Mouse (Mus musculus) forebrain, embryonic 14.5 days (tissue): ENCODE results near the gene Rai1. TPM values are rescaled to one million over a fixed set of nuclear protein-coding genes. Genes with fewer than 3 reads are reported as not detected.
A peak's percentile ranks its signal among the peaks of the same experiment; 100 is the strongest.

Experiments used
- ATAC-seq: fragments of 200-750 bp; cut with Nextera tagmentation; 2 replicates; pipeline ENCODE4 v1.8.0; 2017; ENCODE audit warnings: mild to moderate bottlenecking, moderate library complexity
- DNase-seq: peaks from one replicate; pipeline ENCODE4 v3.0.0-alpha.2; 2015; ENCODE audit warnings: low spot score
- H3K27ac ChIP-seq: fragments of 300-500 bp; sonication (generic); 2 replicates; pipeline ENCODE4 v1.5.1; 2014; ENCODE audit warnings: low read depth, mild to moderate bottlenecking, control low read depth, low read length, moderate library complexity
- H3K27me3 ChIP-seq: fragments of 300-500 bp; sonication (generic); replicated peaks from 2 replicates; pipeline ENCODE4 v1.6.1; 2014; ENCODE audit warnings: low read length, control low read depth, mixed read lengths; ENCODE audit not compliant: control insufficient read depth, insufficient read depth
- H3K36me3 ChIP-seq: fragments of 300-500 bp; sonication (generic); 2 replicates; pipeline ENCODE4 v1.6.1; 2014; ENCODE audit warnings: low read length, control low read depth; ENCODE audit not compliant: control insufficient read depth, insufficient read depth
- H3K4me1 ChIP-seq: fragments of 300-500 bp; sonication (generic); 2 replicates; pipeline ENCODE4 v1.6.1; 2014; ENCODE audit warnings: antibody characterized with exemption, low read length, control low read depth; ENCODE audit not compliant: control insufficient read depth, insufficient read depth
- H3K4me2 ChIP-seq: fragments of 300-500 bp; sonication (generic); 2 replicates; pipeline ENCODE4 v1.6.1; 2014; ENCODE audit warnings: mild to moderate bottlenecking, control low read depth, low read length
- H3K4me3 ChIP-seq: fragments of 300-500 bp; sonication (generic); 2 replicates; pipeline ENCODE4 v1.5.1; 2014; ENCODE audit warnings: low read depth, low read length, control low read depth
- H3K9ac ChIP-seq: fragments of 300-500 bp; sonication (generic); 2 replicates; pipeline ENCODE4 v1.6.1; 2014; ENCODE audit warnings: mild to moderate bottlenecking, low read length, control low read depth, moderate library complexity
- H3K9me3 ChIP-seq: fragments of 300-500 bp; sonication (generic); replicated peaks from 2 replicates; pipeline ENCODE4 v1.6.1; 2016; ENCODE audit warnings: low read length, control low read depth, mixed read lengths; ENCODE audit not compliant: control insufficient read depth
- WGBS: fragments of 180-500 bp; shearing (Covaris S2); extraction: QIAGEN DNeasy Blood & Tissue Kit; methylation state at CpG from one replicate; pipeline ENCODE4 v1.1.7; 2014; 5-methylcytosine and 5-hydroxymethylcytosine counted together
- polyA plus RNA-seq: library from polyadenylated mRNA; unstranded; fragments of >200 nt; fragmentation: Nextera tagmentation; extraction: Ambion mirVana; gene quantifications from 2 replicates; pipeline ENCODE4 v1.2.1, GENCODE M21; 2014

Gene Rai1
- polyA plus RNA-seq, 1 experiment from 2014 or later: 26.4 TPM

DNA sequence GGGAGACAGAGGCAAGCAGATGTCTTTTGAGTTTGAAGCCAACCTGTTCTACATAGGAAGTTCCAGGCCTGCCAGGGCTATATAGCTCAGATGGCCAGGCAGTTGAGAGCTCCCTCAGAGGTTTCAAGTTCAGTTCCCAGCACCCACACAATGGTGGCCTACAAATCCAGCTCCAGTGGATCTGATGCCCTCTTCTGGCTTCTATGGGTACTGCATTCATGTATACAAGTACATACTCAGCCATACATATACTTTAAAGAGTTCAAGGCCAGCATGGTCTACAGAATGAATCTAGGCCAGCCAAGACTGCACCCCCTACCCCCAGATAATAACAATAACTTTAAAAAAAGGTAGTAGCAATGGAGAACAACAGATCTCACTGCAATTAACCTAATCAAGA lies 90.3 kb downstream of the Rai1 start:
- ATAC-seq (no peak), DNase-seq (no peak)
- H3K9ac ChIP-seq: no peak overlapping the region
- no peak overlapping the region for H3K27ac ChIP-seq
- no peaks in the 10 kb centered on the region; the same call in 1 of the 2 replicates for H3K4me1 ChIP-seq
- H3K9me3 ChIP-seq: peaks cover 4% of the 10 kb centered on the region; the same call in 1 of the 2 replicates
- no peak overlapping the region for H3K4me2 ChIP-seq
- no peaks in the 10 kb centered on the region for H3K27me3 ChIP-seq
- H3K36me3 ChIP-seq: peaks cover 90% of the 10 kb centered on the region
- H3K4me3 ChIP-seq: no peak overlapping the region

DNA sequence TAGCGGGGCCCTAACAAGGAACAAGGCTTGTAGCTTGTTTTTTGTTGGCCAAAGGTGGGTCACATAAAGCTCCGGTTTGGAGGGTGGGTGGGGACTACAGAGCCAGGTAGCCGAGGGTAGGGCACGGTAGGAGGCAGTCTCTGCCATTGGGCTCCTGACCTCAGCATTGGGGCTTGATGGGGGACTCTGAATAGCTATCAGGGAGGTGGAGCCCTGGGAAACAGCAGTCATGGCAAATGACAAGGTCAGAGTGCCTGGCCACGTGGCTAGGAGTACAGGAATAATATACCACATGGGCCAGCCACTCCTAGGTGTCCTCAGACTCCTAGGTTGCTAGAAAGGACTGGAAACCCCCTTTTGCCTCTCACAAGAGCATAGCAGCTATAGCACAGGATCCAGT lies 91.5 kb downstream of the Rai1 start:
- H3K27ac ChIP-seq: no peak overlapping the region
- ATAC-seq (no peak), DNase-seq (no peak)
- peaks cover 90% of the 10 kb centered on the region for H3K36me3 ChIP-seq
- H3K9ac ChIP-seq: 0 out of 2 replicates have a peak overlapping the region, but pooled peaks have one; percentile 32
- 85% methylated on average over 5 of the region's 5 CpGs for WGBS
- no peaks in the 10 kb centered on the region for H3K27me3 ChIP-seq
- H3K4me1 ChIP-seq: no peaks in the 10 kb centered on the region; the same call in 1 of the 2 replicates
- H3K4me2 ChIP-seq: no peak overlapping the region
- H3K9me3 ChIP-seq: peaks cover 4% of the 10 kb centered on the region; the same call in 1 of the 2 replicates
- H3K4me3 ChIP-seq: no peak overlapping the region

GRCm38 (mm10) chr11:60197998-60198619 lies 93.3 kb downstream of the Rai1 start:
- DNase-seq (no peak), ATAC-seq (no peak)
- no peaks in the 10 kb centered on the region for H3K27me3 ChIP-seq
- no peak overlapping the region for H3K4me3 ChIP-seq
- no peak overlapping the region for H3K9ac ChIP-seq
- no peaks in the 10 kb centered on the region; the same call in 1 of the 2 replicates for H3K4me1 ChIP-seq
- WGBS: 73% methylated on average over 24 of the region's 24 CpGs
- H3K27ac ChIP-seq: 0 out of 2 replicates have a peak overlapping the region, but pooled peaks have one; percentile 39
- H3K4me2 ChIP-seq: no peak overlapping the region
- peaks cover 4% of the 10 kb centered on the region; the same call in 1 of the 2 replicates for H3K9me3 ChIP-seq
- H3K36me3 ChIP-seq: peaks cover 92% of the 10 kb centered on the region

DNA sequence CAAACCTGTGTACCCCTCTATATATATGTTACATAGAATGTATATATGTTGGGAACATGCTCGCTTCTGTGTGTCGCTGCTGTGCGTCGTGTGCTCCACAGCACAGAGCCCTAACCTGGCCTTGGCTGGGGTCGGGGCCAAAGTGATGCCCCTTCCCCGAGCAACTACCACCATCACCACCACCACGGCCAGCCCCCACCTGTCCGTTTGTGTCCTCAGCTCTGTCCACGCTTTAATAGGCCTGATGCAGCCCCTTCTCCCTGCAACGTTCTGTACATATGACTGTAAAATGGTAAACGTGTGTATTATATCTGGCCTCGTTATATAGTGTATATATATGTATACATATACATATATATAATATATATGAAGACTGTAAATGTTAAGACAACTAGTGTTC lies 93.8 kb downstream of the Rai1 start:
- 89% methylated on average over 12 of the region's 12 CpGs for WGBS
- no peaks in the 10 kb centered on the region for H3K27me3 ChIP-seq
- DNase-seq (no peak), ATAC-seq (no peak)
- H3K9ac ChIP-seq: no peak overlapping the region
- peaks cover 4% of the 10 kb centered on the region; the same call in 1 of the 2 replicates for H3K9me3 ChIP-seq
- no peak overlapping the region for H3K4me2 ChIP-seq
- H3K4me3 ChIP-seq: no peak overlapping the region
- peaks cover 94% of the 10 kb centered on the region for H3K36me3 ChIP-seq
- 0 out of 2 replicates have a peak overlapping the region, but pooled peaks have one; percentile 39 for H3K27ac ChIP-seq
- H3K4me1 ChIP-seq: no peaks in the 10 kb centered on the region; the same call in 1 of the 2 replicates

DNA sequence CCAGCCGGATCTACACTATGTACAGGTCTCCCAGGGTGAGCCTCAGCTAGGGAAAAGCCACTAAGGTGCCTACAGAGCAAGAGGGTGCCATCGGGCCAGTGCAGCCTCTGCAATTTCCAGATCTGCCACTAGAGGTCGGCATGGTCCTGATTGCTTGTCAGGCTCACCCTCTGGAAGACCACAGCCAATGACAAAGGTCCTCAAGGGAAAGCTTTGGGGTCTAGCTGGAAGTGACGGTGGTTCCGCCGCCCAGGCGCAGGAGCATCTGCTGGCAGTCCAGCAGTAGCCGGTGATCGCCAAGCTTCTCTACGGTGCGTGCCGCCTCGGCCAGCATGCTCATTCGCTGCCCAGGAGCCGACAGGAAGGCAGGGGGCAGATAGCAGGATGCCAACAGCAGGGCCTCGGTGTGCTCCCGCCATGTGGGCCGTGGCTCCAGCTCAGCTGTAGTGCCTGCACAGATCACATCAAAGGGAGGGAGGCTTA lies 94.9 kb downstream of the Rai1 start:
- 18% methylated on average over 18 of the region's 18 CpGs for WGBS

GRCm38 (mm10) chr11:60200384-60200783 lies 95.6 kb downstream of the Rai1 start:
- Histone ChIP-seq H3K4me3 (no peak overlapping the region), H3K27me3 (no peaks in the 10 kb centered on the region), H3K4me1 (no peaks in the 10 kb centered on the region; the same call in 1 of the 2 replicates), H3K9ac (peak overlapping the region; percentile 40), H3K36me3 (peaks cover 93% of the 10 kb centered on the region), H3K9me3 (no peaks in the 10 kb centered on the region), H3K27ac (peak overlapping the region; percentile 78), H3K4me2 (no peak overlapping the region)
- WGBS: 88% methylated on average over 11 of the region's 11 CpGs
- DNase-seq: no peak
- no peak for ATAC-seq

More for the DNA sequence above, 94.9 kb downstream of the Rai1 start:
- peak; percentile 83 for ATAC-seq
- H3K36me3 ChIP-seq: peaks cover 94% of the 10 kb centered on the region
- no peaks in the 10 kb centered on the region for H3K27me3 ChIP-seq
- peak; percentile 95 for DNase-seq
- H3K4me1 ChIP-seq: no peaks in the 10 kb centered on the region; the same call in 1 of the 2 replicates
- peaks cover 3% of the 10 kb centered on the region; the same call in 1 of the 2 replicates for H3K9me3 ChIP-seq
- H3K9ac ChIP-seq: peak overlapping the region; percentile 40
- H3K4me2 ChIP-seq: peak overlapping the region; percentile 25; the same call in 1 of the 2 replicates
- peak overlapping the region; percentile 78 for H3K27ac ChIP-seq
- H3K4me3 ChIP-seq: no peak overlapping the region

DNA sequence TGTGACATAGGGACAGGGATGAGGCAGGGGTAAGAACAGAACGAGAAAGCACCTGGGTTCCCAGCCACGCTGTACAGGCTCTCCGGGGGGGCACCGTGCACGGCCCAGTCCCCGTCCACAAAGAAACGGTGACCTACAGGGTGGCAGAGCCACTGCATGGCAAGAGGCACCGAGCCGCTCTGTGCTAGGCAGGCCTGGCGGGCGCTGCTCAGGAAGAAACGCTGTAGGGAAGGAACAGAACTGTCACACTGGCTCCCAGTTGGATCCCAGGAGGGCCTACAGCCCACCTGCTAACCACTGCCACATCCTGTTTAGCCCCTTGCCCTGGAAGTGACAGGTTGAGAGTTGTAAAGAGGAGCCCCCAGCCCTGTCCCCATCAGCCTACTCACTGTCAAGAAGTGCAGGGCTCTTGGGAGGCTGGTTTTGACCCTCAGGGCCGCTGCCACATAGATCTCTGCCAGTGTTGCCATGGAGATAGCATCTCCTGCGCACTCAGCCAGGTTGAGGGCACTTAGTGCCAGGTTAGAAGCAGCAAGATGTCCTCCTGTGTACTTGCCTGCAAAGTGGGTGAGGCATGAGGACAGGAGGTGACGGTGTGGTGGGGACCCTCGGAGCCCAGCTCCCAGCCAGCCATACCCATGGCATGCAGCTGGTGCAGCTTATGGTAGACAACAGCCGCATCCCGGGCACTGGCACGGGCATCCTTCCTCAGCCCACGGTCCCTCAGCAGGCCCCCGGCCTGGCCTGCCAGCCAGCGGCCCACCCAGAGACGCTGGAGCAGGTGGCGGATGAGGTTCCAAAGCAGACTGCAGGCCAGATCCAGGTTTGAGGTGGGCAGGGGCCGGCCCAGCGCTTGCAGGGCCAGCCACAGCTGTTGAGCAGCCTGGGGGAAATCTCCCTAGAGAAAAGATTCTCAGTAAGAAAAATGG lies 98.2 kb downstream of the Rai1 start:
- H3K4me3 ChIP-seq: no peak overlapping the region
- no peak overlapping the region for H3K4me2 ChIP-seq
- H3K36me3 ChIP-seq: peaks cover 92% of the 10 kb centered on the region
- 91% methylated on average over 26 of the region's 26 CpGs for WGBS
- H3K9me3 ChIP-seq: no peaks in the 10 kb centered on the region
- H3K27me3 ChIP-seq: no peaks in the 10 kb centered on the region
- H3K9ac ChIP-seq: 0 out of 2 replicates have a peak overlapping the region, but pooled peaks have one; percentile 8
- H3K27ac ChIP-seq: peak overlapping the region; percentile 52; the same call in 1 of the 2 replicates
- ATAC-seq: no peak
- no peak for DNase-seq
- peaks cover 9% of the 10 kb centered on the region for H3K4me1 ChIP-seq

DNA sequence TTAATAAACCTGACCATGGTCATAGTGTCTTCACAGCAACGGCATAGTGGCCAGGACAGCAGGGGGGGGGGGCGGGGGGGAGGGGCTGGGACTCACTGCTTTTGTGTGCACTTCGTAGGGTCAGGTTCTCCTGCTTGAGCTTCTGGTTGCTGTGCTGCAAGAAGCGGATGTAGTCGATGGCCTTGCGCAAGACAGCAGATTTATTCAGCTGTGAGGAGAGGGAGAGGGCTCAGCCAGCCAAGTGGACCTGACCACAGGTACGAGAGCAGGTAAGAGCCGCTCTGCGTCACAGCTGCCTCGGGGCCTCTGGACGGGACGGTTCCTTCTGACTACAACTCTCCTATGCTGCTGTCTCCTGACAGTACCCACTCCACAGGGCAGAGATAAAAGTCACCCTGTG lies 100.2 kb downstream of the Rai1 start:
- no peak overlapping the region for H3K27ac ChIP-seq
- no peak overlapping the region for H3K4me2 ChIP-seq
- H3K36me3 ChIP-seq: peaks cover 74% of the 10 kb centered on the region
- H3K27me3 ChIP-seq: no peaks in the 10 kb centered on the region
- DNase-seq (no peak), ATAC-seq (no peak)
- no peaks in the 10 kb centered on the region for H3K9me3 ChIP-seq
- WGBS: 82% methylated on average over 12 of the region's 12 CpGs
- no peak overlapping the region for H3K4me3 ChIP-seq
- H3K4me1 ChIP-seq: peaks cover 30% of the 10 kb centered on the region
- H3K9ac ChIP-seq: no peak overlapping the region
